Mouse (Mus musculus) c-Kit-negative CD71-positive TER-119-positive erythroid progenitor cells, embryonic 14.5 days (primary cell): ENCODE measurements around the gene Cacng1.

Experiments used
- DNase-seq: peaks from one replicate; pipeline ENCODE4 v3.0.0-alpha.2; 2013; ENCODE audit warnings: low read depth, low spot score

Gene Cacng1

DNA sequence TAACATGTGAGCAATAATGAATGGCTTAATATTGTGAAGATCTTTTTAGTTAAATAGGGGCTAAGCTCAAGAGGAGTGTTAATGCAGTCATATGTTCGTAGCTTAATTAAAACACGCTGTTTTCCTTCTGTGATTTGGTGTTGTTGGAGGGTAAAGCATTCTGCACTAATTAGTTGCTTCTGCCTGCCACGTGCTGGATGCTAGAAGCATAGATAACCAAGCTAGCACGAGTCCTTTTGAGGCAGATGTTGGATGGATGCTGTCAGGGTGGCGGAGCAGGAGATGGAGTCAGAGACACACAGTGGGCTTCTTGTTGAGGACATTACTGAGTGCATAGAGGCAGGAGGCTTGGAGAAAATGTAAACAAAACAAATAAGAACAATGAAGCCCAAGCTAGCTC, 59.2 kb downstream of the Cacng1 start:
- no peak for DNase-seq

DNA sequence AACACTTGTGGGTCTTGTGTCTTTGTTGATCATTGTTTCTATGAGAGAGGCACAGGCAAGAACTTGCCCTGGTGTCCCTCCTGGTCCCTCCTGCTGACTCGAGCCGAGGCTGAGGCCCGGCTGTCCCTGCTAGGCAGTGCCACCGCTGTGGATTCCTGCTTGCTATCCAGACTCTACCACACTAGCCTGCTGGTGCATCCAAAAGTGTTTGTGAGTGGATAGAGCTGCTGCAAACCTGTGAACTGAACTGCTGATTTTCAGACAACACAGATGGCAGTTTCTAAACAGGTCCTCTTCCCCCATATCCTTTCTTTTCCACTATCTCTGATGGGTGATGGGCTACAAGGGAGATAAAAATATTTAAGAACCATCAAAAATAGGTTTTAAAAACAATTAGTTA, 60.8 kb downstream of the Cacng1 start:
- DNase-seq: no peak
